Mouse (Mus musculus) kidney, embryonic 16.5 days (tissue): ENCODE data around the gene Pmp22. TPM values are rescaled to one million over a fixed set of nuclear protein-coding genes. Genes with fewer than 3 reads are reported as not detected.

Experiments used
- ATAC-seq: fragments of 200-750 bp; cut with Nextera tagmentation; 2 replicates; pipeline ENCODE4 v1.8.0; 2017; ENCODE audit warnings: moderate TSS enrichment; ENCODE audit not compliant: low FRiP score, low TSS enrichment
- H3K27ac ChIP-seq: fragments of 300-500 bp; sonication (generic); 2 replicates; pipeline ENCODE4 v1.5.1; 2014; ENCODE audit warnings: low read length
- H3K27me3 ChIP-seq: fragments of 300-500 bp; sonication (generic); 2 replicates; pipeline ENCODE4 v1.6.1; 2014; ENCODE audit warnings: low read length, control low read depth, mixed read lengths; ENCODE audit not compliant: insufficient read depth
- H3K36me3 ChIP-seq: fragments of 300-500 bp; sonication (generic); 2 replicates; pipeline ENCODE4 v1.6.1; 2014; ENCODE audit warnings: low read length, control low read depth, mixed read lengths; ENCODE audit not compliant: insufficient read depth
- H3K4me1 ChIP-seq: fragments of 300-500 bp; sonication (generic); 2 replicates; pipeline ENCODE4 v1.6.1; 2014; ENCODE audit warnings: low read length, control low read depth, mixed read lengths; ENCODE audit not compliant: insufficient read depth
- H3K4me2 ChIP-seq: fragments of 300-500 bp; sonication (generic); replicated peaks from 2 replicates; pipeline ENCODE4 v1.6.1; 2014; ENCODE audit warnings: low read depth, low read length
- H3K4me3 ChIP-seq: fragments of 300-500 bp; sonication (generic); 2 replicates; pipeline ENCODE4 v1.5.1; 2014; ENCODE audit warnings: mild to moderate bottlenecking, low read length
- H3K9ac ChIP-seq: fragments of 300-500 bp; sonication (generic); replicated peaks from 2 replicates; pipeline ENCODE4 v1.6.1; 2014; ENCODE audit warnings: low read length
- H3K9me3 ChIP-seq: fragments of 300-500 bp; sonication (generic); 2 replicates; pipeline ENCODE4 v1.6.1; 2016; ENCODE audit warnings: low read length, control low read depth
- WGBS: fragments of 180-500 bp; shearing (Covaris S2); extraction: QIAGEN DNeasy Blood & Tissue Kit; methylation state at CpG from one replicate; pipeline ENCODE4 v1.1.7; 2014; 5-methylcytosine and 5-hydroxymethylcytosine counted together
- polyA plus RNA-seq: library from polyadenylated mRNA; unstranded; fragments of >200 nt; fragmentation: Nextera tagmentation; extraction: Ambion mirVana; gene quantifications from 2 replicates; pipeline ENCODE4 v1.2.1, GENCODE M21; 2015

Gene Pmp22
- polyA plus RNA-seq, 1 experiment from 2014 or later, result 130 TPM

- Histone ChIP-seq H3K9me3 (no peaks in the 10 kb centered on the region), H3K4me2 (no peak overlapping the region), H3K4me1 (peaks cover 6% of the 10 kb centered on the region; the same call in 1 of the 2 replicates), H3K36me3 (no peaks in the 10 kb centered on the region), H3K27ac (no peak overlapping the region), H3K27me3 (peaks cover 7% of the 10 kb centered on the region; the same call in 1 of the 2 replicates), H3K9ac (no peak overlapping the region), H3K4me3 (no peak overlapping the region)
- no peak for ATAC-seq
- WGBS, result 3% methylated on average over 4 of the region's 4 CpGs
These were observed 4.5 kb upstream of the Pmp22 start for GRCm38 (mm10) chr11:63124316-63124715.

GRCm38 (mm10) chr11:63125832-63126456 is 2.8 kb upstream of the Pmp22 start:
- no peaks in the 10 kb centered on the region for H3K9me3 ChIP-seq
- H3K9ac ChIP-seq, result no peak overlapping the region
- H3K4me2 ChIP-seq, result no peak overlapping the region
- no peaks in the 10 kb centered on the region for H3K36me3 ChIP-seq
- peaks cover 15% of the 10 kb centered on the region; the same call in 1 of the 2 replicates for H3K27me3 ChIP-seq
- peaks cover 22% of the 10 kb centered on the region for H3K4me1 ChIP-seq
- 67% methylated on average over 5 of the region's 5 CpGs for WGBS
- H3K27ac ChIP-seq, result no peak overlapping the region
- H3K4me3 ChIP-seq, result no peak overlapping the region
- ATAC-seq, result no peak

- Histone ChIP-seq H3K4me2 (no peak overlapping the region), H3K27ac (no peak overlapping the region), H3K4me1 (peaks cover 32% of the 10 kb centered on the region), H3K27me3 (peaks cover 25% of the 10 kb centered on the region), H3K9ac (no peak overlapping the region), H3K9me3 (no peaks in the 10 kb centered on the region), H3K36me3 (no peaks in the 10 kb centered on the region), H3K4me3 (no peak overlapping the region)
- no peak for ATAC-seq
- 79% methylated on average over 8 of the region's 8 CpGs for whole genome bisulfite sequencing
These were observed 1.8 kb upstream of the Pmp22 start for GRCm38 (mm10) chr11:63126976-63127375.

- peaks cover 35% of the 10 kb centered on the region for H3K4me1 ChIP-seq
- H3K27me3 ChIP-seq, result peaks cover 30% of the 10 kb centered on the region
- WGBS, result 88% methylated on average over 4 of the region's 4 CpGs
- no peak for ATAC-seq
- H3K9ac ChIP-seq, result no peak overlapping the region
- H3K9me3 ChIP-seq, result no peaks in the 10 kb centered on the region
- H3K4me3 ChIP-seq, result no peak overlapping the region
- H3K4me2 ChIP-seq, result no peak overlapping the region
- no peaks in the 10 kb centered on the region for H3K36me3 ChIP-seq
- no peak overlapping the region for H3K27ac ChIP-seq
These were observed 1.3 kb upstream of the Pmp22 start for GRCm38 (mm10) chr11:63127513-63127912.

DNA sequence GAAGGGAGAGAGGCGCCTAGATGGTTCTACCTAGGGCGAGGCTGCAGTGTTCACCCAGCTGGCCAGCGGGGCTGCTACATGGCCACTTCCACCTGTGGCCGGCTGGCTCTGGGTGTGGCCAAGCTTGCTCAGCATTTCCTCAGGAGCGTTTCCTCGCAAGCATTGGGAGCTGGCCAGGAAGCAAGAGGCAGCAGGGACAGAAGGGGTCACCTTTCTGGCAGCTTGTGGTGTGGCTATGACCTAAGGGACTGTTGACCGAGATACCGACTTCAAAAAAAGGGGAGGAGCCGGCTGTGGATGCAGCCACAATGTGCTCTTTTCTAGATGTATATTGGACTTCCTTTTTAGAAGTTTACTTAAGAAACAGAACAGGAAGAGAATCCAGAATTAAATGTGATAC is 593 bp downstream of the Pmp22 start:
- no peak overlapping the region for H3K27ac ChIP-seq
- 33% methylated on average over 9 of the region's 9 CpGs for WGBS

GRCm38 (mm10) chr11:63129840-63130239 is 1.1 kb downstream of the Pmp22 start:
- Histone ChIP-seq H3K36me3 (no peaks in the 10 kb centered on the region), H3K4me1 (peaks cover 52% of the 10 kb centered on the region), H3K4me2 (peak overlapping the region; percentile 27; the same call in 1 of the 2 replicates), H3K9me3 (no peaks in the 10 kb centered on the region), H3K27me3 (peaks cover 37% of the 10 kb centered on the region), H3K27ac (no peak overlapping the region), H3K4me3 (peak overlapping the region; percentile 3; the same call in 1 of the 2 replicates), H3K9ac (no peak overlapping the region)
- 13% methylated on average over 12 of the region's 12 CpGs for WGBS
- ATAC-seq, result no peak

More for the DNA sequence above, 593 bp downstream of the Pmp22 start:
- H3K36me3 ChIP-seq, result no peaks in the 10 kb centered on the region
- peak overlapping the region; percentile 13 for H3K4me3 ChIP-seq
- no peaks in the 10 kb centered on the region for H3K9me3 ChIP-seq
- peaks cover 37% of the 10 kb centered on the region for H3K27me3 ChIP-seq
- no peak for ATAC-seq
- H3K9ac ChIP-seq, result no peak overlapping the region
- H3K4me1 ChIP-seq, result peaks cover 48% of the 10 kb centered on the region
- peak overlapping the region; percentile 27; the same call in 1 of the 2 replicates for H3K4me2 ChIP-seq

GRCm38 (mm10) chr11:63130497-63130896 is 1.7 kb downstream of the Pmp22 start:
- Histone ChIP-seq H3K9me3 (no peaks in the 10 kb centered on the region), H3K9ac (peak overlapping the region; percentile 79), H3K36me3 (no peaks in the 10 kb centered on the region), H3K4me1 (peaks cover 59% of the 10 kb centered on the region), H3K27ac (no peak overlapping the region), H3K4me3 (peak overlapping the region; percentile 66), H3K27me3 (peaks cover 37% of the 10 kb centered on the region), H3K4me2 (peak overlapping the region; percentile 89)
- ATAC-seq, result no peak
- WGBS, result 37% methylated on average over 8 of the region's 8 CpGs

GRCm38 (mm10) chr11:63131001-63131692 is 2.4 kb downstream of the Pmp22 start:
- Histone ChIP-seq H3K36me3 (no peaks in the 10 kb centered on the region), H3K4me3 (peak overlapping the region; percentile 66), H3K27ac (peak overlapping the region; percentile 92), H3K27me3 (peaks cover 37% of the 10 kb centered on the region), H3K4me1 (peaks cover 64% of the 10 kb centered on the region), H3K4me2 (peak overlapping the region; percentile 89), H3K9me3 (no peaks in the 10 kb centered on the region), H3K9ac (peak overlapping the region; percentile 79)
- 3% methylated on average over 33 of the region's 33 CpGs for WGBS
- no peak for ATAC-seq

- H3K4me1 ChIP-seq, result peaks cover 64% of the 10 kb centered on the region
- no peaks in the 10 kb centered on the region for H3K9me3 ChIP-seq
- H3K9ac ChIP-seq, result peak overlapping the region; percentile 79
- H3K36me3 ChIP-seq, result 0 out of 2 replicates have a peak, but pooled peaks cover 2% of the 10 kb centered on the region
- 9% methylated on average over 11 of the region's 11 CpGs for WGBS
- H3K27ac ChIP-seq, result peak overlapping the region; percentile 92
- H3K4me2 ChIP-seq, result peak overlapping the region; percentile 89
- peaks cover 37% of the 10 kb centered on the region for H3K27me3 ChIP-seq
- ATAC-seq, result no peak
- peak overlapping the region; percentile 66 for H3K4me3 ChIP-seq
These were observed 2.9 kb downstream of the Pmp22 start for GRCm38 (mm10) chr11:63131693-63132040.

DNA sequence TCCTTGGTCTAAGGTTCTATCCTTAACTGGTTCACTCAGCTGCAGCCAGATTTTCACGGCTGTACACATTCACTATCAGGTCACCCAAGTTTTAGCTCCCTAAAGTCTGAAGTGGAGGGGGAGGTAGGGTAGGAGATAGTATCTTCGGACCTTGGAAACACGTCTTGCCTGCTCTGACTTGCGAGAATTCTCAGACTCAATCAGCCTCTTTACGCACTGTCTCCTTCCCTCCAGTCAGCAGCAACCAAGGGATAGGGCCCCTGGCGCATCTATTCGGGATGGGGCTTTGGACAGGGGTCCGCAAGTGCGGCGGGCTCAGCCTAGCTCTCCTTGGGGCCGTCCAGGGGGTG is 3.3 kb downstream of the Pmp22 start:
- Histone ChIP-seq H3K4me1 (peaks cover 64% of the 10 kb centered on the region), H3K36me3 (0 out of 2 replicates have a peak, but pooled peaks cover 6% of the 10 kb centered on the region), H3K4me2 (peak overlapping the region; percentile 89), H3K4me3 (peak overlapping the region; percentile 66), H3K9ac (peak overlapping the region; percentile 79), H3K9me3 (no peaks in the 10 kb centered on the region), H3K27ac (peak overlapping the region; percentile 92), H3K27me3 (peaks cover 37% of the 10 kb centered on the region)
- WGBS, result 1% methylated on average over 11 of the region's 11 CpGs
- ATAC-seq, result no peak
